Mouse (Mus musculus) cortical plate, adult 2 months (tissue): ENCODE data around the gene Olfr697.

ENCODE experiments used
- CTCF ChIP-seq: fragments of 200-500 bp; IDR thresholded peaks from 2 replicates; pipeline ENCODE4 v1.5.1; 2011; ENCODE audit warnings: mild to moderate bottlenecking, control low read depth, low read length; ENCODE audit not compliant: insufficient read depth; ENCODE audit errors: extremely low read depth
- POLR2A ChIP-seq: fragments of 200-500 bp; IDR thresholded peaks from 2 replicates; pipeline ENCODE4 v1.6.1; 2011; ENCODE audit warnings: mild to moderate bottlenecking, low read length, control low read depth; ENCODE audit not compliant: insufficient read depth; ENCODE audit errors: extremely low read depth

- TF ChIP-seq CTCF: no peak
- TF ChIP-seq POLR2A: no peak
These were observed 16.6 kb upstream of the Olfr697 start for GRCm38 (mm10) chr7:106758800-106759199.
